Mouse (Mus musculus): Measurements from ENCODE around the gene Esf1. TPM values are rescaled to one million over a fixed set of nuclear protein-coding genes. Genes with fewer than 3 reads are reported as not detected.
"Not testable (repeated sequence)": the region's sequence is repeated elsewhere in the genome, so short reads cannot be mapped to it uniquely, and the experiment has no call there.

Gene Esf1
- total RNA-seq, 4 experiments from 2014 or later: 10.1 to 12.1 (median 11.2) TPM

DNA sequence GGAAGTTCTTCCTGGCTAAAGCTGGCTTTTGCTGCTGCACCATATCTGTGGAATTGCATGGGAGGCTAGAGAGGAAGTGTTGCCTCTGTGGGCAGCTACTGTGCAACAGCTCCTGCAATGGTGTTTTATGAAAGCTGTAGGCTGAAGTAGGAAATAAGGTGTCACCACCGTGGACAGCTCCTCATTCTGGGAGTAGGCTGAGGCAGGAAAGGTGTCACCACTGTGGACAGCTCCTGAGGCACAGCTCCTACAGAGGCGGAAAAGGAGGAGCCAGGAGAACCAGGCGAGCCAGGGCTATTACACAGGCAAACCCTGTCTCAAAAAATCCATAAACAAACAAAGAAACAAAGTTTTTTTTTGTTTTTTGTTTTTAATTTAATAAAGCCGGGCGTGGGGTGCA, 74.3 kb downstream of the Esf1 start:
- no peak for DNase-seq (ENCODE audit: low spot score in 2 of 2)

DNA sequence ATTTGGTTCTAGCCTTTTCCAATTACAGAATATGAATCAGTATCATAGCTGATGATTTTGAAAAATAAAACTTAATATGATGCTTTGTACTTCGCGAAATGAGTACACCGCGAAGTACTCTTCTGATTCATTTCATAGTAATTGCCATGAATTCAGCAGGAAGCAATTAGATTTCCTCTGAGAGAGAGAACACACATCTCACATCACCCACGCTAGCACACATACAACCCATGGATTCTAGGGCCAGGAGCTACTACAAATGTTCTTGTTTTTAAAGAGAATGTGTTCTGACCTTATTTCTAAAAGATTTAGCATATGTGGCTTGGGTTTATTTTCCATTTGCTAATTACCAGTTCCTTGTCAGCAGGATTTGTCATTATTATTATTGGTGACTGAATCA, 76.9 kb downstream of the Esf1 start:
- DNase-seq (ENCODE audit: low spot score in 2 of 2): no peak

DNA sequence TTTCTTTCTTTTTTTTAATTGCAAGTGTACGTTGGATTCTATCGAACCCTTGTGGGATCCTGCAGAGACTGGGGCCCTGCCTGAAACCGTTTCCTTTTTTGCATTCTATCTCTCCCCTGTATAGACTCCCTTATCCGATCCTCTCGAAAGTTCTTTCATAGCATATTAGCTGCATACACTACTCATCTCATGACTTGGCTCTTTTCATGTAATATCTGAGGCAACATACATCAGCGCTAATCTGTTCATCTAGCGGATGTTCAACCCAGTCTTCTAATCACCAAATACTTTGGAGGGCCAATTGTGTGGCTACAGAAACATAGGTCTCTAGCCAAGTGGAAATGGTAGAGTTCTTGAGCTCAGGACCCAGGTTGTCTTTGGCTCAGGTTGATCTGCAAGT, 86.1 kb downstream of the Esf1 start:
- DNase-seq (ENCODE audit: low spot score in 2 of 2): no peak

DNA sequence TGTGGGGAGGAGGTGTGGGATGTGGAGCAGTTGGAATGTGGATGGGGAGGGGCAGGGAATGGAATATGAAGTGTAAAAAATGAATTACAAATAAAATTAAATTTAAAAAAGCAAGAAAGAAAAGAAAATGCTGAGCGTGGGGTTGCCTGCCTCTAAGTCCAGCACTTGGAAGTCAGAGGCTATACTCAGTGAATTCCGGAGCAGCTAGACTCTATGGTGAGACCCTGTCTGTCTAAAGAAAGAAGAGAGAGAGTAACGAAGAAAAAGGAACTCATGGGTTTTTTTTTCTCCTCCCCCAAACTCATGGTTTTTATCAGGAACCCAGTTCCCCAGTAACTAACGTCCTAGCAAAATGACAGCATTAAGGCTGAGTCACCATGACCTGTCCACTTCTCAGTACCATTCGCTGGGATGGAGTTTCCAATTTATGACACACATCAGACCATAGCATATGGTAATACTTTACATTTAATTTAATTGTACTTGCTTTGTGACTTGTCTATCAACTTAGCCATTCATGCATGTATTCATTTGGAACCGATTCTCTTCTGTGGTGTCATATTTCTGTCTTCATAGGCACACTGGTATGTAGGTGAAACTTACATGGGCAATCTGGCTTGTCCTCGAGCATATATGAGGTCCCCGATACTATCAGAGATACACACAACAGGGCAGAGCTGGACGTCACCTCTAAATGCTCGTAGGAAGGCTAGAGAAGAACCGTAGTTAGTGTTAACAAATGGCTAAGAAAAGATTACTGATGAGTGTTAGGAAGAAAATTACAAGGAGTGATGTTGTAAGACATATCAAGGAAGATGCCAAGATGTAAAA, 89.4 kb downstream of the Esf1 start:
- no peak for DNase-seq (ENCODE audit: low spot score in 2 of 2)

DNA sequence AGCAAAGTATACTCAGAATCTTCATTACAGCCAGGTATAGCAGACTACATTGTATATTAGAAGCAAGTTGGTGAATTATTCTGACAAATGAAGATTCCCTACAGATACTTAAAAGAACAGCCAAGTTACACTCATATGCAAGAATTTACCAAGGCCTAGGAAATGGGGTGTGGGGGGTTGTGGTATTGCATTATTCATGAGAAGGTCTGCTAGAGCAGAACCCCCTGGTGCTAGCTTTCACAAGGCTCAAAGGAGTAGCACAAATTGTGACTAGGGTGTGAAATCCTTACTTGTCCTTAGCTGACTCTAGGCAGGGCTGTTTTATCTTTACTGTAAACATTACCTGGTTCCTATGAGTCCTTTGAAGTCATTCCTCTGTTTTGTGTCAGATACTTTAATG, 91.1 kb downstream of the Esf1 start:
- DNase-seq (ENCODE audit: low spot score in 2 of 2): not testable (repeated sequence)

DNA sequence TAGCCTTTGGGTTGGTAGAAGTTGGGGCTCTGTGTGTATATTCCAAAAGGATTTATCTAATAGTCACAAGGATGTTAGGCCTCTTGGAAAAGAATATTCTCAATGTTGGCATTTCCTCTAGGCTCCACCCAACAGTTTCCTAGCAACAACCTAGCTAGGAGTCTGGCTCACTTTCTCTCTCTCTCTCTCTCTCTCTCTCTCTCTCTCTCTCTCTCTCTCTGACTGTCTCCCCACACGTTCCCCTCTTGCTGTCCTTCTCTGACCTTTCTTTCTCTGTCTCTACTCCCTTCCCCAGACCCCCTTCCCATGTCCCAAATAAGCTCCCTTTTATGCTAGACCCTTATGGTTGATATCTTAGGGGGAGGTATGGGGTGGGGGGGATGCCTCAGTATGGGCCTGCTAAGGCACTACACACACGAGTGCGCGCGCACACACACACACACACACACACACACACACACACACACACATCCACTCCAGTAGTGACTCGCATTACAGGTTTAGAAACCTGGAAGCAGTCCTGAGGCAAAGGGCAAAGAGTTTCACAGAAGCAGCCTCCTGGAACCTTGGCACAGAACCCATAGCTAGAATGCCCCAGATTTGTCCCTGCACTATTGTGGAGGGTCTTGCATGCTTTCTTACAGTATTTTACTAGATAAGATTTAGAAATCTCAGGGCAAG, 91.6 kb downstream of the Esf1 start:
- no peak for DNase-seq (ENCODE audit: low spot score in 2 of 2)

DNA sequence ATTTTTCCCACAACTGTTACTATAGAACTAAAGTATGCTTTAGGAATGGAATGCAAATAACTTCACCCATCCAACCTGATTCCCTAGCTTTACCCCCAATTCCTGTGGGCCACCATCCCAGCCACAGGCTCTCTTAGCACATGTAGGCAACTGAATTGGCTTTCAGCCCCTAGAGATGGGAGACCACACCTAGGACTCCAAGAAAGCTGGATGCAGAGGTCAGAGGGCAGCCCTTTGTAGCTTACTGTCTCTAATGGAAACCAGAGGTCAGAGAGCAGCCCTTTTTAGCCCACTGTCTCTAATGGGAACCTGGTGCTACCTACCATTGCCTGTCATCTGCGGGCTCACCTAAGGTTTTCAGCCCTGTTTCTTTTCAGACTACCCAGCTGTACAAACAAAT, 92.9 kb downstream of the Esf1 start:
- no peak for DNase-seq (ENCODE audit: low spot score in 2 of 2)

DNA sequence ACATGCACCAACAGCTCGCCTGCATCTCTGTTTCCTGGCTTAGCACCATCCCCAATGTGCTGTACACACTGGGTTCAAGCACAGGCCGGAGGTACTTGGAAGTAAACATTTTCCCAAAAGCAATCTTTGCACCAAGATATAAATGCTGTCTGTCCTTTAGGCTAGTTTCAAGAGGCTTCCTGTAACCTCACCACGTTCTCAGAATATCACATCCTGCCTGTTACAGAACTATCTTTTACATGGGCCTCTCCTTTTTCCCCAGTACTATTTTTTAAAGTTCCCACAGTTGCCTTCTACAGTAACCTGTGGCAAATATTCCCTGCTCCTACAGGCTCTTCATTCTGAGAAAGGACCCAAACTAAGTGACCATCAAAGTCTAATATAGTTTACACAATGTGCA, 95.2 kb downstream of the Esf1 start:
- no peak for DNase-seq (ENCODE audit: low spot score in 2 of 2)

Other genes starting within 250 kb of the Esf1 start
- gene Tasp1, start 103.8 kb downstream of the Esf1 start, total RNA-seq (2022): 1 to 10 TPM; 5.1 to 6.2 (median 5.4) TPM
- gene Gm17374, start 18.5 kb downstream of the Esf1 start, total RNA-seq (2022): not detected
- gene Ndufaf5, start 85 bp upstream of the Esf1 start, total RNA-seq (2022): 10 to 100 TPM; 36.5 to 45.3 (median 40.5) TPM
- gene Sel1l2, start 219.1 kb upstream of the Esf1 start, total RNA-seq (2022): under 1 TPM in 2 of 4 experiments, not detected in 2; 0.13 to 0.31 TPM
- 10 to 100 TPM; 16.2 to 21.8 (median 19.1) TPM for gene Macrod2, start 224.7 kb upstream of the Esf1 start, total RNA-seq (2022)

Data from gastrocnemius, adult 8-10 months (tissue).